Mouse (Mus musculus): ENCODE results near the gene Madcam1. TPM values are rescaled to one million over a fixed set of nuclear protein-coding genes. Genes with fewer than 3 reads are reported as not detected.

Madcam1 gene
- polyA plus RNA-seq (2014; fragmentation: Illumina TruSeq; extraction: RNeasy Lipid Tissue Mini Kit (QIAGEN cat#74804); ENCODE audit: low read depth, low replicate concordance), result not detected

GRCm38 (mm10) chr10:79664131-79664665 is at the start of gene Madcam1:
Gene Madcam1, plus strand, starts transcription at chr10:79664559.

GRCm38 (mm10) chr10:79637128-79638110 is 26.9 kb upstream of the Madcam1 start, which contains the start of gene Shc2:
Gene Shc2, minus strand, starts transcription at chr10:79637918.

DNA sequence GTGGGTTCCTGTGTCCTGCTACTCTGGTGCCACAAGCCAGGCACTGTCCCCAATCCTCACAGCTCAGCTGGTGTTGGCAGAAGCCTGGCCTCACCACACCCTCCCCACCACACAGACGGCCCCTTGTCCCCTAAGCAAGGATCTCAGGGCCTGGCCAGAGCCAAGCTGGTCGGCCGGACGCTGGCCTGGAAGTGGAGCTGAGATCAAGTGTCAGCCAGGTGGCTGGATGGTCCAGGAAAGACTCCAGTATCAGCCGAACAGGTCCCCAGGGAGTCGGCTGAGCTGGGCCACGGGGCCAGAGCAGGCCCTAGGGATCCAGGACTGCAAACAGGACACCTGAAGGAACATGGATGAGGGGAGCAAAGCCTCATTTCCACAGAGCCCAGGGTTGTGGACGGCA is 18.6 kb upstream of the Madcam1 start, which contains the start of gene Odf3l2:
TSS of gene Odf3l2 (minus strand) at position 28 of the 400 bp plus-strand sequence.

DNA sequence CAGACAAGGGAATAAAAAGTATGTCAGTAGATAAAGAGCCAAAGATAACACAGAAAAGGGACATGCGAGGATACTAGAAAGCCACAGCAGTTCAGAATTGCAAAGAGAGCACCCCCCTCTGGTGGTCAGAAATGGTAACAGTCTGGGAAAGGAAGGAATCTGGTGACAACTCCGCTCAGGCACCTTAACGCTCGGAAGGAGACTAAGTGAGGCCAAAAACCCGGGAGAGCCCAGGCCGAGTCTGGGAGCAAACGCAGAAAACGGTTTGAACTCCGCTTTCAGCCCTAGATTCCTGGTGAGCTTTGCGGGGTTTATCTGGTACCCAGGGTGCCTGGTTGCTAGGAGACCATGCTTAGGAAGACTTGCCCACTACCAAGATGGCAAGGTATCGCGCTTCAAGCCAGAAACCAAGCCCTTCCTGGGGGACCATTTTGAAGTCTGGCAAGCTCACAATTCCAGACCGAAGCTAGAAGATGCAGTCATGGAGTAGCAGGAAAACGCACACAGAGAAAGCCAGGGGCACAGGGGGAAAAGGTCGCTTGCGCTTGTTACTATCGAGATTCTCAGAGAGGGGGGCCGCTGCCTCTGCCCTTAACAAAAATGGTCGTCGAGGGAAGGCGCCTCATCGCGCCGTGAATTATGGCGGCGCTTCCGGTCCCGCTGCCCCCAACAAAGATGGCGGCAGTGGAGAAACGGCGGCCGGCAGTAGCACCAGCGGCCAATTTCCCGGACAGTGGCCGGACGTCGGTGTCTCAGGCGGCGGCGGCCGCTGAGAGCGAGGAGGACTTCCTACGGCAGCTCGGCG is 4.6 kb downstream of the Madcam1 start, which contains the start of gene Tpgs1:
TSS of gene Tpgs1 (plus strand) at position 599 of the 805 bp plus-strand sequence.

DNA sequence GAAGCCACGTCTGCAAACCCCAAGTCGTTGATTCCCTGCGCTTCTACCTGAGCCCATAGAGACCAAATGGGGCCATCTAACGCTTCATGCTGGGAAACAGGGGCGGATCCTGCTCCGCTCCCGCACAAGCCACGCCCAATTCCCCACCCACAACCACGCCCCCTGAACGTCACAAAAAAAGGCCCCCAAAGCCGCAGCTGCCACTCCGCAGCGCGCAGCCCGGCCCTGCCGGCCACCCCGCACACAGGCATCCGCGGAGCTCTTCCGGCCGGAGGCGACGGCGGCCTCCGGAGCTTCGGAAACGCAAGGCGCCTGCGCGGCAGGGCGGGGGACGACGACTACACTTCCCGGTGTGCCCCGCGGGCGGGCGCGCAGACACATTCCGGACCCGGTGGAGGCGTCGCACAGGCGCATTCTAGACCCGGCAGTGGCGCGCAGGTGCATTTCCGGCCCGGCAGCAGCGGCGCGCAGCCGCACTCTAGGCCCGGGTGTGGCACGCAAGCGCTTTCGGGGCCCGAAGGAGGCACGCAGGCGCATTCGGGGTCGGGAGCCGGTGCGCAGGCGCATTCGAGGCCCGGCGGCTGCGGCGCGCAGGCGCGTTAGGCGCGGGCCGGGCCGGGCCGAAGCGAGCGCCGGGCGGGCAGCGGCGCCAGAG is 17.4 kb downstream of the Madcam1 start, which contains the start of gene Cdc34:
TSS of gene Cdc34 (plus strand) at position 605 of the 655 bp plus-strand sequence.

DNA sequence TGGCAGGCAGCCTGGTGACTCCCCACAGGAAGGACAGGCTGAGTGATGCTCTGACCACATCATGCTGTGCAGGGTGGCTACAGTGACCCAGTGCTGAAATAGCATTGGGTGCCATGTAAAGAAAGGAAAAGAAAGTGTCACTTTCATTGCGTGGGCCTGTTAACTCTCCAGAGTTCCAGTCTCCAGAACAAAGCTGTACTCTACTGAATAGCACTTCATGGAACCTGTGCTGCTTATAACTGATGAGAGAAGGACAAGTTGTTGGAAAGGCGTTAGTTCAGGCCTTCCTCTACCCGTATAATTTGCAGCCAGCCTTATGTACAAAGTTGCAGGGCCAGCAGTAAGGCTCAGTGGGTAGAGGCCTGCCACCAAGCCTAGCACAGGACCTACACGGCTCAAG is 24.4 kb downstream of the Madcam1 start, which contains the start of gene Gzmm:
TSS of gene Gzmm (plus strand) at position 301 of the 400 bp plus-strand sequence.

DNA sequence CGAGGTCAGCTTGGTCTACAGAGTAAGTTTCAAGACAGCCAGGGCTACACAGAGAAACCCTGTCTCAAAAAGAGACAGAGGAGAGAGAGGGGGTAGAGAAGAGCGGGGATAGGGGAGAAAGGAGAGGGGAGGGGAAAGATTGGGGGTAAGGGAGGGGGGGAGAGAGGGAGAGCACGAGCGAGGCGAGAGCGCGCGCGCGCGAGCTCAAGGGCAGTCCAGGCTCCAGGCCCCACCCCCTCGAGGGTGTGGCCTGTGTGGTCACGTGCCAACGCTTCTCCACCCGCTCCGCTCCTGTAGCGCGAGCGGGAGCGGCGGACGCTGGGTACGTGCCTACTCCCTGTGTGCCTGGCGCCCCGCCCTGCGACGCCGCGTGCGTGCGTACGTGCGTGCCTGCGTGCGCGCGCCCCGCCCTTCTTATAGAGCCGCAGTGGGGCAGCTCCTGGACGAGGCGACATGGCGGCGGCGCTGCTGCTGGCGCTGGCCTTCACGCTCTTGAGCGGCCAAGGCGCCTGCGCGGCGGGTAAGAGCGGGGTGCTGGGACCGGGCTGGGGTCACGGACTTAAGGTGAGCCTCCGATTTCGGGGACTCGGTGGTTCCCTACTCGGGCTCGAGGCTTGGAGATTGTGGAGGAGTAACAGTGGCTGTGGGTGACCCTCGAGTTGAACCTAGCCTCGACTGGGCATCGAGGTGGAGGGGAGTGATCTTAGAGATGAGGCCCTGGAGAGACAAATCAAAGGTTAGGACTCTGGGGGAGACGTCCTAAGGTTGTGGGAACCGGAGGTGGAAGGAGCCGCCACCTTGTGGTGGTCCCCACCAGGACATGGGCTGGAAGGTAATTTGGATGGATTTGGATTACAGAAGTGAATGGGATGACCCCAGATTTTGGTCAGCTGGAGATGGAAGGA is 40.0 kb downstream of the Madcam1 start, which contains the start of gene Bsg:
TSS of gene Bsg (plus strand) at position 427 of the 905 bp plus-strand sequence.

DNA sequence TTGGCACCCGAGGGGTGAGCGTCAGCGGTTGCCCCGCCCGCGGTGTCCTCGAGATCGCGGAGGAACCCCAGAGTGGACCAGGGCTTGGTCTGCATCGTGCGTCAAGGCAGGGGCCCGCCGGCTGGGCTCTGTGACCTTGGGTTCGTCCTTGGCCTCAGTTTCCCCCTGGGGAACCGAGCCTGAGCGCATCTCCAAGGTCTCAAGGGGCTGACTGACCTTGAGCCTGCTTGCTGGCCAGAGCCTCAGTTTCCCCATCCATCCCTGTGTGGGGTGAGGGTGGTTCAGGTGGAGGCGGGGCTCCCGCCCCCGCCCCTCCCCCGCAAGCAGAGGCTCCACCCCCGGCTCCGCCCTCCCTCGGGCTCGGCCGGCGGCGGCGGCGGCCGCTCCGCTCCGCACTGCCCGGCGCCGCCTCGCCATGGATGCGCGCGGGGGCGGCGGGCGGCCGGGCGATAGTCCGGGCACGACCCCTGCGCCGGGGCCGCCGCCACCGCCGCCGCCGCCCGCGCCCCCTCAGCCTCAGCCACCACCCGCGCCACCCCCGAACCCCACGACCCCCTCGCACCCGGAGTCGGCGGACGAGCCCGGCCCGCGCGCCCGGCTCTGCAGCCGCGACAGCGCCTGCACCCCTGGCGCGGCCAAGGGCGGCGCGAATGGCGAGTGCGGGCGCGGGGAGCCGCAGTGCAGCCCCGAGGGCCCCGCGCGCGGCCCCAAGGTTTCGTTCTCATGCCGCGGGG is 52.1 kb downstream of the Madcam1 start, which contains the start of gene Hcn2:
TSS of gene Hcn2 (plus strand) at position 381 of the 734 bp plus-strand sequence.

Other genes starting within 250 kb of the Madcam1 start
- not detected for gene Vmn2r83, start 195.8 kb upstream of the Madcam1 start, polyA plus RNA-seq (2014; fragmentation: Illumina TruSeq; extraction: RNeasy Lipid Tissue Mini Kit (QIAGEN cat#74804); ENCODE audit: low read depth, low replicate concordance)
- 9.2 TPM for gene Plpp2, start 130.8 kb upstream of the Madcam1 start, polyA plus RNA-seq (2014; fragmentation: Illumina TruSeq; extraction: RNeasy Lipid Tissue Mini Kit (QIAGEN cat#74804); ENCODE audit: low read depth, low replicate concordance)
- gene Mier2, start 109.4 kb upstream of the Madcam1 start, polyA plus RNA-seq (2014; fragmentation: Illumina TruSeq; extraction: RNeasy Lipid Tissue Mini Kit (QIAGEN cat#74804); ENCODE audit: low read depth, low replicate concordance), result not detected
- not detected for gene Theg, start 77.2 kb upstream of the Madcam1 start, polyA plus RNA-seq (2014; fragmentation: Illumina TruSeq; extraction: RNeasy Lipid Tissue Mini Kit (QIAGEN cat#74804); ENCODE audit: low read depth, low replicate concordance)
- gene C2cd4c, start 50.5 kb upstream of the Madcam1 start, polyA plus RNA-seq (2014; fragmentation: Illumina TruSeq; extraction: RNeasy Lipid Tissue Mini Kit (QIAGEN cat#74804); ENCODE audit: low read depth, low replicate concordance), result 0.16 TPM
- gene Shc2, start 26.6 kb upstream of the Madcam1 start, polyA plus RNA-seq (2014; fragmentation: Illumina TruSeq; extraction: RNeasy Lipid Tissue Mini Kit (QIAGEN cat#74804); ENCODE audit: low read depth, low replicate concordance), result 1.5 TPM
- gene Odf3l2, start 18.8 kb upstream of the Madcam1 start, polyA plus RNA-seq (2014; fragmentation: Illumina TruSeq; extraction: RNeasy Lipid Tissue Mini Kit (QIAGEN cat#74804); ENCODE audit: low read depth, low replicate concordance), result not detected
- gene Tpgs1, start 4.8 kb downstream of the Madcam1 start, polyA plus RNA-seq (2014; fragmentation: Illumina TruSeq; extraction: RNeasy Lipid Tissue Mini Kit (QIAGEN cat#74804); ENCODE audit: low read depth, low replicate concordance), result not detected
- not detected for gene Cdc34, start 17.6 kb downstream of the Madcam1 start, polyA plus RNA-seq (2014; fragmentation: Illumina TruSeq; extraction: RNeasy Lipid Tissue Mini Kit (QIAGEN cat#74804); ENCODE audit: low read depth, low replicate concordance)
- not detected for gene Gzmm, start 24.5 kb downstream of the Madcam1 start, polyA plus RNA-seq (2014; fragmentation: Illumina TruSeq; extraction: RNeasy Lipid Tissue Mini Kit (QIAGEN cat#74804); ENCODE audit: low read depth, low replicate concordance)
- gene Bsg, start 39.9 kb downstream of the Madcam1 start, polyA plus RNA-seq (2014; fragmentation: Illumina TruSeq; extraction: RNeasy Lipid Tissue Mini Kit (QIAGEN cat#74804); ENCODE audit: low read depth, low replicate concordance), result 376 TPM
- gene Hcn2, start 52.1 kb downstream of the Madcam1 start, polyA plus RNA-seq (2014; fragmentation: Illumina TruSeq; extraction: RNeasy Lipid Tissue Mini Kit (QIAGEN cat#74804); ENCODE audit: low read depth, low replicate concordance), result 0.22 TPM
- 0.82 TPM for gene Polrmt, start 82.0 kb downstream of the Madcam1 start, polyA plus RNA-seq (2014; fragmentation: Illumina TruSeq; extraction: RNeasy Lipid Tissue Mini Kit (QIAGEN cat#74804); ENCODE audit: low read depth, low replicate concordance)
- not detected for gene Fgf22, start 90.5 kb downstream of the Madcam1 start, polyA plus RNA-seq (2014; fragmentation: Illumina TruSeq; extraction: RNeasy Lipid Tissue Mini Kit (QIAGEN cat#74804); ENCODE audit: low read depth, low replicate concordance)
- 0.73 TPM for gene Rnf126, start 102.4 kb downstream of the Madcam1 start, polyA plus RNA-seq (2014; fragmentation: Illumina TruSeq; extraction: RNeasy Lipid Tissue Mini Kit (QIAGEN cat#74804); ENCODE audit: low read depth, low replicate concordance)
- gene Fstl3, start 112.7 kb downstream of the Madcam1 start, polyA plus RNA-seq (2014; fragmentation: Illumina TruSeq; extraction: RNeasy Lipid Tissue Mini Kit (QIAGEN cat#74804); ENCODE audit: low read depth, low replicate concordance), result 2.5 TPM
- gene Prss57, start 126.4 kb downstream of the Madcam1 start, polyA plus RNA-seq (2014; fragmentation: Illumina TruSeq; extraction: RNeasy Lipid Tissue Mini Kit (QIAGEN cat#74804); ENCODE audit: low read depth, low replicate concordance), result not detected
- 0.69 TPM for gene Palm, start 129.0 kb downstream of the Madcam1 start, polyA plus RNA-seq (2014; fragmentation: Illumina TruSeq; extraction: RNeasy Lipid Tissue Mini Kit (QIAGEN cat#74804); ENCODE audit: low read depth, low replicate concordance)
- 12.8 TPM for gene Misp, start 156.4 kb downstream of the Madcam1 start, polyA plus RNA-seq (2014; fragmentation: Illumina TruSeq; extraction: RNeasy Lipid Tissue Mini Kit (QIAGEN cat#74804); ENCODE audit: low read depth, low replicate concordance)
- 91.3 TPM for gene Ptbp1, start 189.9 kb downstream of the Madcam1 start, polyA plus RNA-seq (2014; fragmentation: Illumina TruSeq; extraction: RNeasy Lipid Tissue Mini Kit (QIAGEN cat#74804); ENCODE audit: low read depth, low replicate concordance)
- gene Prtn3, start 209.9 kb downstream of the Madcam1 start, polyA plus RNA-seq (2014; fragmentation: Illumina TruSeq; extraction: RNeasy Lipid Tissue Mini Kit (QIAGEN cat#74804); ENCODE audit: low read depth, low replicate concordance), result not detected
- gene Plppr3, start 210.1 kb downstream of the Madcam1 start, polyA plus RNA-seq (2014; fragmentation: Illumina TruSeq; extraction: RNeasy Lipid Tissue Mini Kit (QIAGEN cat#74804); ENCODE audit: low read depth, low replicate concordance), result not detected
- gene Elane, start 221.7 kb downstream of the Madcam1 start, polyA plus RNA-seq (2014; fragmentation: Illumina TruSeq; extraction: RNeasy Lipid Tissue Mini Kit (QIAGEN cat#74804); ENCODE audit: low read depth, low replicate concordance), result not detected
- gene Cfd, start 226.3 kb downstream of the Madcam1 start, polyA plus RNA-seq (2014; fragmentation: Illumina TruSeq; extraction: RNeasy Lipid Tissue Mini Kit (QIAGEN cat#74804); ENCODE audit: low read depth, low replicate concordance), result 0.88 TPM
- gene Med16, start 244.4 kb downstream of the Madcam1 start, polyA plus RNA-seq (2014; fragmentation: Illumina TruSeq; extraction: RNeasy Lipid Tissue Mini Kit (QIAGEN cat#74804); ENCODE audit: low read depth, low replicate concordance), result 0.19 TPM
- gene Gm26602, start 246.3 kb downstream of the Madcam1 start, polyA plus RNA-seq (2014; fragmentation: Illumina TruSeq; extraction: RNeasy Lipid Tissue Mini Kit (QIAGEN cat#74804); ENCODE audit: low read depth, low replicate concordance), result not detected